10 mouse cellular contexts compared by ENCODE assay signal in genomic region chr13:94050782-94051181, GRCm38 (mm10). TPM values are rescaled to one million over a fixed set of nuclear protein-coding genes. Genes with fewer than 3 reads are reported as not detected.
"Had no signal": no experiment of that assay in that cellular context is flagged by ENCODE, and none has a peak within 500 bp of the region (broad histone marks: within the 10 kb centered on the region; RNA-seq: fewer than 3 reads in every experiment).

No protein-coding gene starts in this region.

- DNase-seq: cerebellum, postnatal 36 days; embryo, embryonic 11 days; forebrain, postnatal 0 days; gastrocnemius, adult 2 months; gastrocnemius, postnatal 10 days; gastrocnemius, postnatal 14 days; gastrocnemius, postnatal 25 days; gastrocnemius, postnatal 36 days; heart, adult 2 months had no signal

RNA-seq across cellular contexts. Expression of gene Lhfpl2, which starts 6.8 kb away (rescaled TPM):
- polyA plus RNA-seq: erythroblast, embryonic 14.5 days had no signal
